Mouse (Mus musculus): Measurements from ENCODE around the gene Ppp1r10. TPM values are rescaled to one million over a fixed set of nuclear protein-coding genes. Genes with fewer than 3 reads are reported as not detected.

Ppp1r10 gene
- polyA plus RNA-seq, 1 experiment = 39.6 TPM

- no peak for TF ChIP-seq CTCF (IDR thresholded peaks at IDR 0.05; ENCODE audit: extremely low read depth, insufficient read depth, low read length)
Measured at GRCm38 (mm10) chr17:35900636-35901035, 15.6 kb upstream of the Ppp1r10 start.

GRCm38 (mm10) chr17:35903343-35903991 is 12.8 kb upstream of the Ppp1r10 start:
- H3K4me1 ChIP-seq (ENCODE audit: control insufficient read depth, insufficient read depth, low read length) = no peaks in the 10 kb centered on the region
- H3K27ac ChIP-seq (ENCODE audit: insufficient read depth, low read length) = no peak overlapping the region
- H3K4me3 ChIP-seq (ENCODE audit: insufficient read depth, low read length) = no peak overlapping the region
- no peak for TF ChIP-seq POLR2A (IDR thresholded peaks at IDR 0.05; ENCODE audit: extremely low read depth, insufficient read depth, low read length)
- TF ChIP-seq CTCF (IDR thresholded peaks at IDR 0.05; ENCODE audit: extremely low read depth, insufficient read depth, low read length) = no peak

More at GRCm38 (mm10) chr17:35900636-35901035, 15.6 kb upstream of the Ppp1r10 start:
- Histone ChIP-seq H3K27ac (ENCODE audit: insufficient read depth, low read length) (no peak overlapping the region), H3K4me3 (ENCODE audit: insufficient read depth, low read length) (no peak overlapping the region), H3K4me1 (ENCODE audit: control insufficient read depth, insufficient read depth, low read length) (peaks cover 2% of the 10 kb centered on the region; the same call in 1 of the 2 replicates)

GRCm38 (mm10) chr17:35903992-35904355 is 12.3 kb upstream of the Ppp1r10 start:
- TF ChIP-seq POLR2A (IDR thresholded peaks at IDR 0.05; ENCODE audit: extremely low read depth, insufficient read depth, low read length) (no peak), CTCF (IDR thresholded peaks at IDR 0.05; ENCODE audit: extremely low read depth, insufficient read depth, low read length) (no peak)
- no peaks in the 10 kb centered on the region for H3K4me1 ChIP-seq (ENCODE audit: control insufficient read depth, insufficient read depth, low read length)
- H3K4me3 ChIP-seq (ENCODE audit: insufficient read depth, low read length) = no peak overlapping the region
- no peak overlapping the region for H3K27ac ChIP-seq (ENCODE audit: insufficient read depth, low read length)

- H3K27ac ChIP-seq (ENCODE audit: insufficient read depth, low read length) = no peak overlapping the region
- no peak overlapping the region for H3K4me3 ChIP-seq (ENCODE audit: insufficient read depth, low read length)
- TF ChIP-seq POLR2A (IDR thresholded peaks at IDR 0.05; ENCODE audit: extremely low read depth, insufficient read depth, low read length) = no peak
- no peak for TF ChIP-seq CTCF (IDR thresholded peaks at IDR 0.05; ENCODE audit: extremely low read depth, insufficient read depth, low read length)
Measured at GRCm38 (mm10) chr17:35905587-35905986, 10.6 kb upstream of the Ppp1r10 start.

GRCm38 (mm10) chr17:35907609-35908008 is 8.6 kb upstream of the Ppp1r10 start:
- Histone ChIP-seq H3K27ac (ENCODE audit: insufficient read depth, low read length) (no peak overlapping the region), H3K4me3 (ENCODE audit: insufficient read depth, low read length) (no peak overlapping the region), H3K4me1 (ENCODE audit: control insufficient read depth, insufficient read depth, low read length) (no peaks in the 10 kb centered on the region)
- TF ChIP-seq CTCF (IDR thresholded peaks at IDR 0.05; ENCODE audit: extremely low read depth, insufficient read depth, low read length) (no peak), POLR2A (IDR thresholded peaks at IDR 0.05; ENCODE audit: extremely low read depth, insufficient read depth, low read length) (no peak)

More at GRCm38 (mm10) chr17:35905587-35905986, 10.6 kb upstream of the Ppp1r10 start:
- no peaks in the 10 kb centered on the region for H3K4me1 ChIP-seq (ENCODE audit: control insufficient read depth, insufficient read depth, low read length)

- TF ChIP-seq CTCF (IDR thresholded peaks at IDR 0.05; ENCODE audit: extremely low read depth, insufficient read depth, low read length) = no peak
- TF ChIP-seq POLR2A (IDR thresholded peaks at IDR 0.05; ENCODE audit: extremely low read depth, insufficient read depth, low read length) = no peak
- H3K27ac ChIP-seq (ENCODE audit: insufficient read depth, low read length) = 0 out of 2 replicates have a peak overlapping the region, but pooled peaks have one; percentile 2
- peak overlapping the region; percentile 58 for H3K4me3 ChIP-seq (ENCODE audit: insufficient read depth, low read length)
- H3K4me1 ChIP-seq (ENCODE audit: control insufficient read depth, insufficient read depth, low read length) = no peaks in the 10 kb centered on the region
Measured at GRCm38 (mm10) chr17:35909186-35909918, 6.9 kb upstream of the Ppp1r10 start.

- TF ChIP-seq POLR2A (IDR thresholded peaks at IDR 0.05; ENCODE audit: extremely low read depth, insufficient read depth, low read length) = peak; percentile 90
- TF ChIP-seq CTCF (IDR thresholded peaks at IDR 0.05; ENCODE audit: extremely low read depth, insufficient read depth, low read length) = no peak
- peak within 1 kb of the TSS; percentile 58 for H3K4me3 ChIP-seq (ENCODE audit: insufficient read depth, low read length)
- no peaks in the 10 kb centered on the region for H3K4me1 ChIP-seq (ENCODE audit: control insufficient read depth, insufficient read depth, low read length)
- 0 out of 2 replicates have a peak within 1 kb of the TSS, but pooled peaks have one; percentile 2 for H3K27ac ChIP-seq (ENCODE audit: insufficient read depth, low read length)
Measured at GRCm38 (mm10) chr17:35909919-35910369, 6.3 kb upstream of the Ppp1r10 start, which contains the start of gene Atat1. Gene Atat1 (minus strand): TSS chr17:35910075.

- TF ChIP-seq POLR2A (IDR thresholded peaks at IDR 0.05; ENCODE audit: extremely low read depth, insufficient read depth, low read length) = no peak
- no peak for TF ChIP-seq CTCF (IDR thresholded peaks at IDR 0.05; ENCODE audit: extremely low read depth, insufficient read depth, low read length)
- peaks cover 5% of the 10 kb centered on the region; the same call in 1 of the 2 replicates for H3K4me1 ChIP-seq (ENCODE audit: control insufficient read depth, insufficient read depth, low read length)
- H3K27ac ChIP-seq (ENCODE audit: insufficient read depth, low read length) = no peak overlapping the region
- H3K4me3 ChIP-seq (ENCODE audit: insufficient read depth, low read length) = no peak overlapping the region; the same call in 1 of the 2 replicates
Measured at GRCm38 (mm10) chr17:35914975-35915374, 1.3 kb upstream of the Ppp1r10 start.

GRCm38 (mm10) chr17:35915538-35916296 is 517 bp upstream of the Ppp1r10 start:
- no peak for TF ChIP-seq POLR2A (IDR thresholded peaks at IDR 0.05; ENCODE audit: extremely low read depth, insufficient read depth, low read length)
- TF ChIP-seq CTCF (IDR thresholded peaks at IDR 0.05; ENCODE audit: extremely low read depth, insufficient read depth, low read length) = no peak
- H3K27ac ChIP-seq (ENCODE audit: insufficient read depth, low read length) = peak overlapping the region; percentile 2; the same call in 1 of the 2 replicates

More at GRCm38 (mm10) chr17:35915538-35916296, 517 bp upstream of the Ppp1r10 start:
- Histone ChIP-seq H3K4me3 (ENCODE audit: insufficient read depth, low read length) (peak overlapping the region; percentile 57), H3K4me1 (ENCODE audit: control insufficient read depth, insufficient read depth, low read length) (peaks cover 5% of the 10 kb centered on the region; the same call in 1 of the 2 replicates)
